Mouse (Mus musculus): Measurements from ENCODE around the gene Fdx1. TPM values are rescaled to one million over a fixed set of nuclear protein-coding genes. Genes with fewer than 3 reads are reported as not detected.
A peak's percentile ranks its signal among the peaks of the same experiment; 100 is the strongest.

The Fdx1 gene
- total RNA-seq (2021) (1,000 to 10,000 TPM; 1,986 to 2,305 TPM), polyA plus RNA-seq (2012; rRNA removed) (10,930 and 16,655 TPM in 2 replicates)
- long read RNA-seq, transcript Fdx1-202 (4 exons, 2,759 nt) = minor isoform, 11 of 924 reads
- long read RNA-seq, transcript Fdx1-201 (4 exons, 875 nt) = major isoform, 848 of 924 reads
- long read RNA-seq, partial matches to known transcripts = 32 of 924 reads
- long read RNA-seq, other reads (novel, unspliced or antisense) = 33 of 924 reads

GRCm38 (mm10) chr9:51962975-51963701 is at the start of gene Fdx1:
TSS of gene Fdx1 (minus strand) at chr9:51963556.
- DNase-seq = peak; percentile 97

GRCm38 (mm10) chr9:52012781-52013436 is 49.6 kb upstream of the Fdx1 start:
- no peak for DNase-seq

GRCm38 (mm10) chr9:52012311-52012710 is 49.0 kb upstream of the Fdx1 start:
- DNase-seq = no peak

DNA sequence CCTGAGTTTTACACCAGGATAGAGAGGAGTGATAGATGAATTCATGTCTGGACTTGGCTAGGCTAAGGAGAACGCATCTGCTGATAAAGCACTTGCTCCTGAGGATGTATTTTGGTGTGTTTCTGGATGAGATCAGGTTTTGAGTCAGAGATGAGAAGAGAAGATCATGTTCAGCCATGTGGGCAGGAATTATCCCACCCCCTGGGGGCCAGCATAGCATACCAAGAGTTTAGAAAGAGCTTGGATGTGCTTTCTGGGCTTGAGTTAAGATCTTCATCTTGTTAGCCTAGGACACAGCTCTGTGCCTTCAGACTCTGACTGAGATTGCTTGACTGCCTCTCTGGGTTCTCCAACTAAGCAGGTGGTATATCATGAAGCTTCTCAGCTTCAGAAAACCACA is 45.2 kb upstream of the Fdx1 start:
- DNase-seq = no peak

DNA sequence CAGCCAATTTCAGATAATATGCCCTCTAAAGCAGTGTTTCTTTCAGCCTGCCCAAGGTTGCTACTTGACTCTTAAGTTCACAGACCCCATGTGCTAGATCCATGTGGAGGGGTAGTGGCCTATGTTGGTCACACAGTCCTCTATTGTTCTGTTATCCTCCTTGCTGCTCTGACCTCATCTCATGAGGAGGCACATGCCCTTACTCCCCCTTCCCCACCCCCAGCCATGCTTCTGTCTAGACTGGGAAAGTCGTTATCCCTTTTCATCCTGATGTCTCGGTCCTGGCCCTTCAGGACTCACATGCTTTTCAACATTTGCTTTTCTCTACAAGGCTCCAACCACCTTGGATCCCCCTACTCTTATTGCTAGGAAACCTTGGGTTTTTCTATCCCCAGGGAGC is 44.0 kb upstream of the Fdx1 start:
- no peak for DNase-seq

GRCm38 (mm10) chr9:52003501-52003900 is 40.1 kb upstream of the Fdx1 start:
- peak; percentile 37 for DNase-seq

DNA sequence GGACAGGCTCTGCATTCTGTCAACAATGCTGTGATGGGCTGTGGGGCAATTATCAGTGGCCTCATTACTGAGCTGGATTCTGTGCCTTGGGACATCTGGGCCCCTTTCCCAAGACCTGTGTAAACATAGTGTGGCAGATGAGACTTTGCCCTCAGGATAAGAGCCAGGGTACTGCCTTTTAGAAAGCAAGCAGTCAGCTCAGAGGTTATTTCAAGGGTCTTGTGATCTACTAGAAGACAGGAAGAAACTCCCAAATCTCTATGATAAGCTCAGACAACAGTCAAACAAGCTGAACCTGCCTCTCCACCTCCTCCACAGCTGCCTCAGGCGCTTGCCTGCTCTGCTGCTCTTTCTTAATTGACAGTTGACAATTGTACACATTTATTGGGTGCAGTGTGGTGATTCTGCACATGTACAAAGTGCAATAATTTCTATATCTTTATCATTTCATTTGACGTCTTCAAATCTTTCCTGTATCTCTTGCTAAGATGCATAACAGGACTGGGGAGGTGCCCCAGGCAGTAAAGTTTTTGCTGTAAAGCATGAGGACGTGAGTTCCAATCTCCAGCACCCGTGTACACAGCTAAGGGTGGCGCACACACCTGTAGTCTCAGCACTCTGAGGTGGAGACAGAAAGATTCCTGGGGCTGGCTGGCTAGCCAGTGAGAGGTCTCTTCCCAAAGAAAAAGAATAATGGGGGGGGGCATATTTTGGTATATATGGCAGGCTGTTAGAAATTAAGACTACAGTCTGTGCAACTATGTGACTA is 32.2 kb upstream of the Fdx1 start:
- no peak for DNase-seq

DNA sequence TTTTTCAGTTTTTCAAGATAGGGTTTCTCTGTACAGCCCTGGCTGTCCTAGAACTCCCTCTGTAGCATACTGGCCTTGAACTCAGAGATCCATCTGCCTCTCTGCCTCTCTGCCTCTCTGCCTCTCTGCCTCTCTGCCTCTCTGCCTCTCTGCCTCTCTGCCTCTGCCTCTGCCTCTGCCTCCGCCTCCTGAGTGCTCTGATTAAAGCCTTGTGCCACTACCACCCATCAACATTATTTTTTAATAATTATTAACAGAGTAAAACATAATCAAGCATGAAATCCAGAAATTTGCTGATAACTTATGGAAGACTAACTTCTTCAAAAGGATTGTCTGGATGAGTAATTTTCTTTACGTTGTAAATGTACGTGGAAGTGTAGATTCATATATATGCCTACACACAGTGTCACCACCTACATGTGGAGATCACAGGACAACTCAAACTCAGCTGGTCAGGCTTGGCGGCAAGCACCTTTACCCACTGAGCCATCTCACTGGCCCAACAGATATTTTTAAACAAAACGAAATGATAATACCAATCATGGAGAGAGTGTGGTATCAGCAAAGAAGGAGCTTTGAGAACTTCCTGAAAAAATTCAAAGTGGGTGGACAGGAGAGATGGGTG is 31.4 kb upstream of the Fdx1 start:
- no peak for DNase-seq

DNA sequence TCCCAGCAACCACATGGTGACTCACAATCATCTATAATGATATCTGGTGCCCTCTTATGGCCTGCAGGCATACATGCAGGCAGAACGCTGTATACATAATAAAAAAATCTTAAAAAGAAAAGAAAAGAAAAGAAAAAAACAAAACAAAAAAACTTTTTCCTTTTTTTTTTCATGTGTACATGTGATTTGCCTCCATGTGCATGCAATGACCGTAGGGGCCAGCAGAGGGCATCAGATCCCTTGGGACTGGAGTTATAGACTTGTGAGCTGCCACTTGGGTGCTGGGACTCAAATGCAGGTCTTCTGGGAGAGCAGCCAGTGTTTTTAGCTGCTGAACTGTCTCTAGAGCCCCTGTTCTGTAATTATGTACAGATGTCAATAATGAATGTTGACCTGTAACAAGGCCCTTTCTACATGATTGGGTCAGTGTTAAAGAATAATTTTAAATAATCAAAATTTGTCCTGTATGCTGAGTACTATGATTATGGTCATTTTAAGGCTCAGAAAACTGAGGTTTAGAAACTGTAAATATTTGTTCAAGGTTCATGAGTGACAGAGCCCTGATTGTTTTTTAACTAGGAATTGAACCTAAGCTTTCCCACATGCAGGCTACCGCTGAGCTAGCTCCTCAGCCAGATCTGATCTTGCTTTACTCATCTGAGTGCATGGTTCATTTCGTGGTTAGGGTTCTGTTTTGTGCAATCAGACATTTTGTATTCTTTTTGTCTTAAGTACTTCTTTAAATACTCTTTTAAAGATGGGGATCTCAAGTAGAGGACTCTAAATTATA is 30.3 kb upstream of the Fdx1 start:
- DNase-seq = no peak

DNA sequence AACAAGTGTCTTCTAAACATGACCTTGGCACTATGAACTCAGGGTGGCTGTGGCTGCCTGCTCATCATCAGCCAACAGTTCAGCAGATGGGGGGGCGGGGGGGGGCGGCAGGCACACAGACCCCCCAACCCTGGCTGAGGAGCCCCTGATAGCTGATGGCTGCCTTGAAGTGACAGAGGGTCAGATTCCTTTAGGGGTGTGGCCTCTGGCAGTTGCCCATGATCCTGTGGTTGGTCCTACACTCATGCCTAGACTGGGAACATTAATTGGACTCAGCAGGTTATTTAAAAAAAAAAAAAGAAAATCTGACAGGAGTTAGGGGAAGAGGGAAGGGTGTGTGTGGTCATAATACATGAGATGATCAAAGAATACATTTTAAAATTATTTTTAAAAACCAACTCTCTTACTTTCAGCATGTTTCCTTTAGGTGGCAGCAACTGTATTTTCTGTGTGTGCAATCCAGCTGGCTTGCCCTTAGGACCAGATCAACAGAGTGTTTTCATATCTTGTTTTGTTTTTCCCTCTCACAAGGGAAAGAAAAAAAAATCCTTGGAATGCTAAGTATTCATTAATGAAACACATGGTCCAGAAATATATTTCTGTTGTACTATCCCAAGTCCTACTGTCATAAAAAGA is 28.0 kb upstream of the Fdx1 start:
- DNase-seq = no peak

DNA sequence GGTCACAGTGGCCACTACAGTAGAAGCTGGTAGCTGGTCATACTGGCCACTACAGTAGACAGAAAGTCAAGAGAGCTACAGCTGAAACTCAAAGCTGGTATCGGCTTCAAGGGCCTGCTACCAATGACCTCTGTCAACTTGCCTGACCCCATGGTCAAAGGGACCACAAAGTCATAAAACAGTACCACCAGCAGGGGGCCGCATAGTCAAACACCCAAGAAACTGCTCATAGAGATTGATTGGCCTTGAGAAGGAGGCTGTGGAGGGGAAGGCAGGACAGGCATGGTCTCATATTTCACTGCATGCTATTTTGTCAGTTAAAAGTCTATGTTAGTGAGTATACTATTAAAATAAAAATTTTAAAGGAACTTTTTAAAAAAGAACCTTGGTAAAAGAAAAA is 27.5 kb upstream of the Fdx1 start:
- DNase-seq = peak; percentile 66

DNA sequence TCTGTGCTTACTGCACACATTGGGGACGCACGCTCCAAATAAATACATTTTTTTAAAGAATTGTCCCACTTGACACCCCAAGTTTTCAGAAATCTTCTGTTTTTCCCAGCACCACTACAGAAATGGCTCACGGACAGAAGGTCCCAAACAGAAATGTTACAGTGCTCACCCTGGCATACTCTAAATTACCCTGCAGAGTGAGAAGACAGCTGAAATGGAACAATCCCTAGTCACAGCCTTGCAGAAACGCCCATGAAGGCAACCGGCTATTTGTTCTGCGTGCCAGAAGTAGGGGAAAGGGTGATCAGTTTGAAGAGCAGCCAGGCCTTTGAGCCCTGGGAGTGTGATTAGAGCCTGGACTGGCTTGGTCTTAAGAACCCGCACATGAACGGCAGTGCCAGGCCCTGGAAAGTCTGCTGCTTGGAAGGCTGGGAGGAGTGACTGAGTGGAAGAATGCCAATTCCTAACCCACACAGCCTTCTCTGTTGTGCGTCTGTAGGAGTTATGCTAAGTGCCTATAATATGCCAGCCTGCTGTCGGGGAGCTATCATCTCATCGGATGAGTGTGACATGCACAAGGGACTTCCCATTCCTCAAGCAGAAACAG is 22.2 kb upstream of the Fdx1 start:
- peak; percentile 68 for DNase-seq

- no peak for DNase-seq
Observed at GRCm38 (mm10) chr9:51981131-51981530, 17.8 kb upstream of the Fdx1 start.

- no peak for DNase-seq
Observed at GRCm38 (mm10) chr9:51979301-51979700, 15.9 kb upstream of the Fdx1 start.

DNA sequence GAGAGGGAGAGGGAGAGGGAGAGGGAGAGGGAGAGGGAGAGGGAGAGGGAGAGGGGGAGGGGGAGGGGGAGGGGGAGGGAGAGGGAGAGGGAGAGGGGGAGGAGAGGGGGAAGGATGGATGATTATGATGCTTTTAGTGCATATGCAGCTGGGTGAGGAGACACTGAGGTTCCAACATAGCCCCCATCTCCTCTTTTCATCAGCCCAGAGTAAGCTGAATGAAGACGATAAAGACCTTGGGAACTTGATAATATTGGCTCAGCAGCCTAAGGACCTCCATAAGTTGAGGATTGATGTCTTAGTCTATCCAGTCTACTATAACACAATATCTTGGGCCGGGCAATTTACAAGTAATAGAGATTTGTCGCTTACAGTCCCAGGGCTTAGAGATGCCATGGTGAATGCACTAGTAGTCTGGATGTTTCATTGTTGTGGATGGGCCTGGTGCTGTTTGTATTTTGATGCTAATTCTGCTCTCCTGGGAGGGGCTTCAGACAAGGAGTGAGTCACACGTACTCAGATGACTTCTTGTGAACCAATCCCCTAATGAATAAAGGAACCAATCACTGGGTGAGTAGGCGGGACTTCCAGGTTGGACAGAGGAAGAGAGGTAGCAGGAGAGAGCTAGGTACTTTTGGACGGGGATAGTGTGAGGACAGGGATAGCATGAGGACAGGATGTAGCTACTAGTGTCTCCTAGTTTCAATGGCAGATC is 15.3 kb upstream of the Fdx1 start:
- DNase-seq = no peak

DNA sequence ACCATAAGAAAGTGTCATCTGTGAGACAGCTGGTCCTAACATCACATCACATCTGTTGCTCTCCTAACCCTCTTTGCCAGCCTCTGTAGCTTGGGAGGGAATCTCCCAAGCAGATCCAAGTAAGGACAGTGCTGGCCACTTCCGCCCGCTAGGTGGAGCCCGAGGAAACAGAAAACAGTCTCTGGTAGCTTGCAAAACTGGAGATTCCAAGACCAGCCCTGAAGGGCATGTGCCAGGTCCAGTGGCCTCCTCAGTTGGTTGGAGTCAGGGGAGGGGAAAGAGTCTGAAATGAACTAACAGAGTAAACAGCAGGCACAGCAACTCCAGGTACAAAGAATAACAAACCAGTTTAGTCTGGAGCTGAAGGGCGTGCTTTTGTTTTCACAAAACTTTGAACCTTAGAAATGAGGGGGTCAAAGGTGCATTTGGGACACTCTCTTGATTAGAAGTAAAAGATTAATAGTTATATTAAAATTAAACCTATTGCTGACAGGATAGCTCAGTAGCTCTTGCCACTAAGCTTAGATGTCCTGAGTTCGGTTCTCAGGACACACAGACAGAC is 14.2 kb upstream of the Fdx1 start:
- DNase-seq = peak; percentile 92

GRCm38 (mm10) chr9:51974871-51975270 is 11.5 kb upstream of the Fdx1 start:
- DNase-seq = no peak

GRCm38 (mm10) chr9:51973846-51974245 is 10.5 kb upstream of the Fdx1 start:
- no peak for DNase-seq

DNA sequence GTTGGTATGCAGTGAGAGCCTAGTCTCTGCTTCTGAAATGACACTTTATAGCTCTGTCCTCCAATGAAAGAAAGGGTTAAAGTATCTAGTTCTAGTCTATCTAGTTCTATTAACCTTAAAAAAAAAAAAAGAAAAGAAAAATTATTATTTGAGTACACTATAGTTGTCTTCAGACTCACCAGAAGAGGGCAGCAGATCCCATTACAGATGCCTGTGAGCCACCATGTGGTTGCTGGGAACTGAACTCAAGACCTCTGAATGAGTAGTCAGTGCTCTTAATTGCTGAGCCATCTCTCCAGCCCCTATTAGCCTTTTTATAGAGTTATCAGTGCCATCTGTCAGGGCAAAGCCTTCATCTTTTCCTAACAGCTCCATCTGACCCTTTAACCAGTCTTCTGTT is 3.0 kb upstream of the Fdx1 start:
- DNase-seq = no peak
